Mouse (Mus musculus) lung, postnatal 0 days (tissue): ENCODE results near the gene Pdx1.

Experiments
- CTCF ChIP-seq: IDR thresholded peaks from 2 replicates; pipeline ENCODE4 v1.5.1; 2016; ENCODE audit warnings: antibody characterized with exemption, mild to moderate bottlenecking
- EP300 ChIP-seq: IDR thresholded peaks from 2 replicates; pipeline ENCODE4 v1.6.1; 2016; ENCODE audit warnings: antibody characterized with exemption, mild to moderate bottlenecking, control low read depth

GRCm38 (mm10) chr5:147274174-147275141 lies 4.7 kb downstream of the Pdx1 start:
- TF ChIP-seq CTCF (no peak), EP300 (no peak)
